Mouse (Mus musculus) liver, adult 2 months (tissue): Measurements from ENCODE around the gene Slc51a. TPM values are rescaled to one million over a fixed set of nuclear protein-coding genes. Genes with fewer than 3 reads are reported as not detected.

Source experiments
- DNase-seq: peaks from one replicate; pipeline ENCODE4 v3.0.0-alpha.2; 2011; ENCODE audit warnings: low read depth, low spot score; ENCODE audit errors: extremely low read depth
- H3K27ac ChIP-seq: fragments of 200-500 bp; replicated peaks from 2 replicates; pipeline ENCODE4 v1.5.1; 2012; ENCODE audit warnings: low read depth, mild to moderate bottlenecking, control low read depth, inconsistent platforms, low read length; ENCODE audit not compliant: insufficient read depth
- H3K27me3 ChIP-seq: fragments of 200-500 bp; 2 replicates; pipeline ENCODE4 v1.6.1; 2012; ENCODE audit warnings: mild to moderate bottlenecking, moderate library complexity, low read length, inconsistent platforms; ENCODE audit not compliant: control insufficient read depth, insufficient read depth
- H3K36me3 ChIP-seq: fragments of 200-500 bp; 2 replicates; pipeline ENCODE4 v1.6.1; 2012; ENCODE audit warnings: low read length, inconsistent platforms; ENCODE audit not compliant: control insufficient read depth, insufficient read depth
- H3K4me1 ChIP-seq: fragments of 200-500 bp; 2 replicates; pipeline ENCODE4 v1.6.1; 2011; ENCODE audit warnings: low read length; ENCODE audit not compliant: control insufficient read depth, insufficient read depth
- H3K4me3 ChIP-seq: fragments of 200-500 bp; 2 replicates; pipeline ENCODE4 v1.5.1; 2011; ENCODE audit warnings: low read depth, mild to moderate bottlenecking, control low read depth, low read length, moderate library complexity; ENCODE audit not compliant: insufficient read depth
- H3K79me2 ChIP-seq: fragments of 200-500 bp; 2 replicates; pipeline ENCODE4 v1.6.1; 2012; ENCODE audit warnings: inconsistent platforms, mild to moderate bottlenecking, low read length, moderate library complexity; ENCODE audit not compliant: control insufficient read depth, insufficient read depth
- H3K9ac ChIP-seq: fragments of 200-500 bp; 2 replicates; pipeline ENCODE4 v1.6.1; 2012; ENCODE audit warnings: low read depth, mild to moderate bottlenecking, control low read depth, inconsistent platforms, low read length
- CTCF ChIP-seq: fragments of 200-500 bp; IDR thresholded peaks from 2 replicates; pipeline ENCODE4 v1.5.1; 2011; ENCODE audit warnings: low read depth, low read length, control low read depth
- POLR2A ChIP-seq: fragments of 200-500 bp; IDR thresholded peaks from 2 replicates; pipeline ENCODE4 v1.6.1; 2011; ENCODE audit warnings: low read length, control low read depth; ENCODE audit not compliant: insufficient read depth; ENCODE audit errors: extremely low read depth
- WGBS: fragments of 180-500 bp; shearing (Covaris S2); methylation state at CpG from one replicate; pipeline ENCODE4 v1.1.7; 2018; 5-methylcytosine and 5-hydroxymethylcytosine counted together
- polyA plus RNA-seq: library from polyadenylated mRNA; depleted of rRNA; stranded (reverse); fragments of >200 nt; gene quantifications from 2 replicates; pipeline ENCODE4 v1.2.3, GENCODE M21; 2012
- total RNA-seq: library from RNA; depleted of rRNA; stranded (reverse); fragments of >200 nt; gene quantifications from 2 replicates; pipeline ENCODE4 v1.2.3, GENCODE M21; 2014

The Slc51a gene
- total and polyA plus RNA-seq, 2 experiments = 0.06 TPM; not detected in 1

- H3K9ac ChIP-seq = no peak overlapping the region
- H3K79me2 ChIP-seq = no peaks in the 10 kb centered on the region
- no peaks in the 10 kb centered on the region for H3K4me1 ChIP-seq
- DNase-seq = no peak
- 72% methylated on average over 7 of the region's 7 CpGs for WGBS
- H3K36me3 ChIP-seq = no peaks in the 10 kb centered on the region
- no peak overlapping the region for H3K4me3 ChIP-seq
- no peaks in the 10 kb centered on the region for H3K27me3 ChIP-seq
- TF ChIP-seq POLR2A (no peak), CTCF (no peak)
- no peak overlapping the region for H3K27ac ChIP-seq
These were observed 3.2 kb downstream of the Slc51a start for GRCm38 (mm10) chr16:32484431-32484871.

GRCm38 (mm10) chr16:32479415-32479814 is 8.3 kb downstream of the Slc51a start:
- WGBS = 77% methylated on average over 2 of the region's 2 CpGs
- DNase-seq = no peak

GRCm38 (mm10) chr16:32477315-32477714 is 10.4 kb downstream of the Slc51a start:
- no peak overlapping the region for H3K27ac ChIP-seq
- no peaks in the 10 kb centered on the region for H3K27me3 ChIP-seq
- no peak overlapping the region for H3K4me3 ChIP-seq
- no peak for TF ChIP-seq CTCF
- no peak for TF ChIP-seq POLR2A
- 77% methylated on average over 6 of the region's 6 CpGs for WGBS
- H3K79me2 ChIP-seq = no peaks in the 10 kb centered on the region
- no peak for DNase-seq
- H3K9ac ChIP-seq = no peak overlapping the region
- H3K36me3 ChIP-seq = peaks cover 5% of the 10 kb centered on the region; the same call in 1 of the 2 replicates
- no peaks in the 10 kb centered on the region for H3K4me1 ChIP-seq

More at GRCm38 (mm10) chr16:32479415-32479814, 8.3 kb downstream of the Slc51a start:
- H3K27ac ChIP-seq = no peak overlapping the region
- H3K4me3 ChIP-seq = no peak overlapping the region
- H3K27me3 ChIP-seq = no peaks in the 10 kb centered on the region
- no peaks in the 10 kb centered on the region for H3K36me3 ChIP-seq
- H3K79me2 ChIP-seq = no peaks in the 10 kb centered on the region
- TF ChIP-seq POLR2A = no peak
- no peak for TF ChIP-seq CTCF
- no peaks in the 10 kb centered on the region for H3K4me1 ChIP-seq
- H3K9ac ChIP-seq = no peak overlapping the region

GRCm38 (mm10) chr16:32472276-32473015 is 15.2 kb downstream of the Slc51a start:
- Histone ChIP-seq H3K27me3 (no peaks in the 10 kb centered on the region), H3K9ac (no peak overlapping the region), H3K27ac (no peak overlapping the region), H3K36me3 (peaks cover 32% of the 10 kb centered on the region), H3K4me3 (no peak overlapping the region), H3K79me2 (no peaks in the 10 kb centered on the region), H3K4me1 (no peaks in the 10 kb centered on the region)
- DNase-seq = no peak
- TF ChIP-seq POLR2A (no peak), CTCF (no peak)
- 81% methylated on average over 7 of the region's 7 CpGs for WGBS

GRCm38 (mm10) chr16:32469404-32470105 is 18.1 kb downstream of the Slc51a start:
- Histone ChIP-seq H3K79me2 (no peaks in the 10 kb centered on the region), H3K4me1 (no peaks in the 10 kb centered on the region), H3K27ac (no peak overlapping the region), H3K27me3 (no peaks in the 10 kb centered on the region), H3K36me3 (peaks cover 41% of the 10 kb centered on the region), H3K9ac (no peak overlapping the region), H3K4me3 (no peak overlapping the region)
- no peak for DNase-seq
- TF ChIP-seq POLR2A = no peak
- TF ChIP-seq CTCF = no peak
- WGBS = 70% methylated on average over 5 of the region's 5 CpGs

GRCm38 (mm10) chr16:32468488-32468887 is 19.2 kb downstream of the Slc51a start:
- WGBS = 89% methylated on average over 3 of the region's 3 CpGs
- TF ChIP-seq CTCF (no peak), POLR2A (no peak)
- Histone ChIP-seq H3K4me1 (no peaks in the 10 kb centered on the region), H3K9ac (no peak overlapping the region), H3K36me3 (peaks cover 45% of the 10 kb centered on the region), H3K79me2 (no peaks in the 10 kb centered on the region), H3K27ac (no peak overlapping the region), H3K27me3 (no peaks in the 10 kb centered on the region), H3K4me3 (no peak overlapping the region)
- no peak for DNase-seq
